Mouse (Mus musculus): Measurements from ENCODE around the gene Osbpl2. TPM values are rescaled to one million over a fixed set of nuclear protein-coding genes. Genes with fewer than 3 reads are reported as not detected.

Gene Osbpl2
- polyA plus RNA-seq, 1 experiment from 2014 or later = 32.1 TPM

- no peaks in the 10 kb centered on the region for H3K27me3 ChIP-seq
- 43% methylated on average over 1 of the region's 1 CpGs for WGBS
- ATAC-seq (replicated peaks; ENCODE audit: low FRiP score) = no peak
These were observed 8.6 kb downstream of the Osbpl2 start for GRCm38 (mm10) chr2:180127675-180128074.

GRCm38 (mm10) chr2:180133231-180133630, 14.1 kb downstream of the Osbpl2 start:
- H3K4me1 ChIP-seq = no peaks in the 10 kb centered on the region
- WGBS = 95% methylated on average over 4 of the region's 4 CpGs
- no peak overlapping the region for H3K9ac ChIP-seq
- no peaks in the 10 kb centered on the region for H3K27me3 ChIP-seq
- no peak for ATAC-seq (replicated peaks; ENCODE audit: low FRiP score)
- H3K36me3 ChIP-seq = peaks cover 10% of the 10 kb centered on the region; the same call in 1 of the 2 replicates
- H3K4me2 ChIP-seq = no peak overlapping the region
- H3K27ac ChIP-seq = no peak overlapping the region
- H3K9me3 ChIP-seq (replicated peaks) = no peaks in the 10 kb centered on the region
- H3K4me3 ChIP-seq (replicated peaks) = no peak overlapping the region

More at GRCm38 (mm10) chr2:180127675-180128074, 8.6 kb downstream of the Osbpl2 start:
- Histone ChIP-seq H3K4me3 (replicated peaks) (no peak overlapping the region), H3K4me2 (no peak overlapping the region), H3K36me3 (peaks cover 10% of the 10 kb centered on the region), H3K9me3 (replicated peaks) (no peaks in the 10 kb centered on the region), H3K27ac (no peak overlapping the region), H3K9ac (no peak overlapping the region), H3K4me1 (peaks cover 11% of the 10 kb centered on the region; the same call in 1 of the 2 replicates)

- H3K4me3 ChIP-seq (replicated peaks) = no peak overlapping the region
- peaks cover 16% of the 10 kb centered on the region for H3K36me3 ChIP-seq
- 76% methylated on average over 3 of the region's 3 CpGs for WGBS
- H3K4me2 ChIP-seq = no peak overlapping the region
- no peak overlapping the region for H3K9ac ChIP-seq
- no peak overlapping the region for H3K27ac ChIP-seq
- no peaks in the 10 kb centered on the region for H3K27me3 ChIP-seq
- H3K9me3 ChIP-seq (replicated peaks) = no peaks in the 10 kb centered on the region
- ATAC-seq (replicated peaks; ENCODE audit: low FRiP score) = no peak
- H3K4me1 ChIP-seq = no peaks in the 10 kb centered on the region
These were observed 14.8 kb downstream of the Osbpl2 start for GRCm38 (mm10) chr2:180133911-180134310.

GRCm38 (mm10) chr2:180135414-180135813, 16.3 kb downstream of the Osbpl2 start:
- Histone ChIP-seq H3K4me1 (no peaks in the 10 kb centered on the region), H3K4me2 (no peak overlapping the region), H3K27me3 (no peaks in the 10 kb centered on the region), H3K27ac (no peak overlapping the region), H3K4me3 (replicated peaks) (no peak overlapping the region), H3K9ac (no peak overlapping the region), H3K36me3 (peaks cover 30% of the 10 kb centered on the region), H3K9me3 (replicated peaks) (no peaks in the 10 kb centered on the region)
- WGBS = 79% methylated on average over 5 of the region's 5 CpGs
- ATAC-seq (replicated peaks; ENCODE audit: low FRiP score) = no peak

- H3K27me3 ChIP-seq = no peaks in the 10 kb centered on the region
- H3K9ac ChIP-seq = no peak overlapping the region
- 84% methylated on average over 2 of the region's 2 CpGs for WGBS
- H3K4me2 ChIP-seq = no peak overlapping the region
- no peak for ATAC-seq (replicated peaks; ENCODE audit: low FRiP score)
- no peak overlapping the region for H3K27ac ChIP-seq
- no peak overlapping the region for H3K4me3 ChIP-seq (replicated peaks)
- H3K36me3 ChIP-seq = peaks cover 78% of the 10 kb centered on the region
- no peaks in the 10 kb centered on the region for H3K9me3 ChIP-seq (replicated peaks)
- H3K4me1 ChIP-seq = no peaks in the 10 kb centered on the region
These were observed 27.0 kb downstream of the Osbpl2 start for GRCm38 (mm10) chr2:180146091-180146490.

GRCm38 (mm10) chr2:180147379-180147778, 28.3 kb downstream of the Osbpl2 start:
- no peak for ATAC-seq (replicated peaks; ENCODE audit: low FRiP score)
- Histone ChIP-seq H3K4me2 (no peak overlapping the region), H3K9ac (no peak overlapping the region), H3K4me3 (replicated peaks) (no peak overlapping the region), H3K27ac (no peak overlapping the region), H3K9me3 (replicated peaks) (no peaks in the 10 kb centered on the region), H3K27me3 (no peaks in the 10 kb centered on the region), H3K36me3 (peaks cover 78% of the 10 kb centered on the region), H3K4me1 (no peaks in the 10 kb centered on the region)
- 82% methylated on average over 6 of the region's 6 CpGs for WGBS

- no peak overlapping the region for H3K27ac ChIP-seq
- no peak overlapping the region for H3K9ac ChIP-seq
- peaks cover 85% of the 10 kb centered on the region for H3K36me3 ChIP-seq
- H3K4me1 ChIP-seq = no peaks in the 10 kb centered on the region
- H3K4me3 ChIP-seq (replicated peaks) = no peak overlapping the region
- H3K27me3 ChIP-seq = no peaks in the 10 kb centered on the region
- 75% methylated on average over 9 of the region's 9 CpGs for WGBS
- no peak for ATAC-seq (replicated peaks; ENCODE audit: low FRiP score)
- no peak overlapping the region for H3K4me2 ChIP-seq
- no peaks in the 10 kb centered on the region for H3K9me3 ChIP-seq (replicated peaks)
These were observed 29.4 kb downstream of the Osbpl2 start for GRCm38 (mm10) chr2:180148551-180148950.

- no peaks in the 10 kb centered on the region for H3K9me3 ChIP-seq (replicated peaks)
- no peaks in the 10 kb centered on the region for H3K4me1 ChIP-seq
- 51% methylated on average over 3 of the region's 3 CpGs for WGBS
- H3K27ac ChIP-seq = no peak overlapping the region
- no peak overlapping the region for H3K4me3 ChIP-seq (replicated peaks)
- no peak overlapping the region for H3K9ac ChIP-seq
- H3K36me3 ChIP-seq = peaks cover 80% of the 10 kb centered on the region
- ATAC-seq (replicated peaks; ENCODE audit: low FRiP score) = no peak
- H3K27me3 ChIP-seq = no peaks in the 10 kb centered on the region
- no peak overlapping the region for H3K4me2 ChIP-seq
These were observed 35.7 kb downstream of the Osbpl2 start for GRCm38 (mm10) chr2:180154796-180155195.

- Histone ChIP-seq H3K9ac (no peak overlapping the region), H3K4me3 (replicated peaks) (no peak overlapping the region), H3K4me1 (no peaks in the 10 kb centered on the region), H3K27ac (no peak overlapping the region), H3K4me2 (no peak overlapping the region), H3K9me3 (replicated peaks) (no peaks in the 10 kb centered on the region), H3K27me3 (no peaks in the 10 kb centered on the region), H3K36me3 (peaks cover 87% of the 10 kb centered on the region)
- WGBS = 82% methylated on average over 3 of the region's 3 CpGs
- 0 out of 2 replicates have a peak, but pooled peaks have one; percentile 44 for ATAC-seq (replicated peaks; ENCODE audit: low FRiP score)
These were observed 39.5 kb downstream of the Osbpl2 start for GRCm38 (mm10) chr2:180158627-180159026.

- Histone ChIP-seq H3K4me1 (peaks cover 4% of the 10 kb centered on the region; the same call in 1 of the 2 replicates), H3K4me3 (replicated peaks) (no peak overlapping the region), H3K27me3 (no peaks in the 10 kb centered on the region), H3K27ac (no peak overlapping the region), H3K4me2 (no peak overlapping the region), H3K36me3 (peaks cover 30% of the 10 kb centered on the region), H3K9me3 (replicated peaks) (no peaks in the 10 kb centered on the region), H3K9ac (no peak overlapping the region)
- ATAC-seq (replicated peaks; ENCODE audit: low FRiP score) = no peak
- WGBS = 85% methylated on average over 2 of the region's 2 CpGs
These were observed 46.7 kb downstream of the Osbpl2 start for GRCm38 (mm10) chr2:180165855-180166254.

GRCm38 (mm10) chr2:180166869-180167268, 47.8 kb downstream of the Osbpl2 start:
- H3K36me3 ChIP-seq = peaks cover 20% of the 10 kb centered on the region
- 84% methylated on average over 2 of the region's 2 CpGs for WGBS
- no peak overlapping the region for H3K4me3 ChIP-seq (replicated peaks)
- H3K4me1 ChIP-seq = peaks cover 7% of the 10 kb centered on the region; the same call in 1 of the 2 replicates
- no peak overlapping the region for H3K4me2 ChIP-seq
- H3K9ac ChIP-seq = no peak overlapping the region
- no peaks in the 10 kb centered on the region for H3K27me3 ChIP-seq
- ATAC-seq (replicated peaks; ENCODE audit: low FRiP score) = no peak
- H3K9me3 ChIP-seq (replicated peaks) = no peaks in the 10 kb centered on the region
- no peak overlapping the region for H3K27ac ChIP-seq

GRCm38 (mm10) chr2:180170151-180170805, 51.2 kb downstream of the Osbpl2 start:
- ATAC-seq (replicated peaks; ENCODE audit: low FRiP score) = no peak
- Histone ChIP-seq H3K4me3 (replicated peaks) (peak overlapping the region; percentile 98; the same call in 1 of the 2 replicates), H3K9me3 (replicated peaks) (no peaks in the 10 kb centered on the region), H3K36me3 (peaks cover 22% of the 10 kb centered on the region), H3K27me3 (no peaks in the 10 kb centered on the region), H3K27ac (no peak overlapping the region), H3K9ac (no peak overlapping the region), H3K4me1 (peaks cover 23% of the 10 kb centered on the region), H3K4me2 (peak overlapping the region; percentile 93)
- 89% methylated on average over 11 of the region's 11 CpGs for WGBS
